Mouse (Mus musculus): ENCODE results near the gene Dap3.
"Not testable (repeated sequence)": the region's sequence is repeated elsewhere in the genome, so short reads cannot be mapped to it uniquely, and the experiment has no call there.

Gene Dap3

DNA sequence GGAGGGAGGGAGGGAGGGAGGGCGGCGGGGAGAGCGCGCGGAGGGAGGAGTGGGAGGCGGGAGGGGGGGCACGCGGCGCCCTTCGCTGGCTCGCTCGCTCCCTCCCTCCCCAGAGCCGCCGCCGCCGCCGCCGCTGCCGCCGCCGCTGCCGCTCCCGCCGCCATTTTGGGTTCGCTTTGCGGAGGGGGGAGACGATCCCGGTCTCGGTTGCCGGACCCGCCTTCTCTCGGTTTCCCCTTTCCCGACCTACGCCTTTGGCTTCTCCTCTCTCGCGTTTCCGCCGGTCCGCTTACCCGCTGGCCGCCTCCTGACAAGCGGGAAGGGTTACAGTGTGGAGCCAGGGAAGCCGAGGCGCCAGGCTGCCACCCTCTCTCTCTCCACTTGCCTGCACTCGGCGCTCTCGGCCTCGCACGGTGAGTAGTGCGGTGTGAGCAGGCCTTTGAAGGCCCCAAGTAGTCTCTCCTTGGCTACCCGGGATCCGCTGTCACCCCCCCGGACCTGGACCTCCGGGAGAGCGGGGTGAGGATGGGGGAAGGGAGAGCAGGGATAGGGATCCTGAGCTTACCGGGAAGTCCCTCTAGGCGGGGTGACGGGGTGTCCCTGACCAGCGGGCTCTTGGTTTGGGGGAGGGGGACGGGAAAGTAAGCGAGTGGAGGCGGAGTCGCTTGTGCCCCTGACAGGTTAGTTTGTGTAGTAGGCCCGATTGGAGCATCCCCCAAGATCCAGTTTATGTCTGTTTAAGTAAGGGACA, at the start of gene Dap3, which contains the start of gene Ash1l:
TSS of gene Dap3 (minus strand) at position 606 of the 751 bp plus-strand sequence.
TSS of gene Ash1l (plus strand) at position 47 of the 751 bp plus-strand sequence.
- peak; percentile 89 for DNase-seq (ENCODE audit: extremely low read depth, insufficient read length, low spot score)

DNA sequence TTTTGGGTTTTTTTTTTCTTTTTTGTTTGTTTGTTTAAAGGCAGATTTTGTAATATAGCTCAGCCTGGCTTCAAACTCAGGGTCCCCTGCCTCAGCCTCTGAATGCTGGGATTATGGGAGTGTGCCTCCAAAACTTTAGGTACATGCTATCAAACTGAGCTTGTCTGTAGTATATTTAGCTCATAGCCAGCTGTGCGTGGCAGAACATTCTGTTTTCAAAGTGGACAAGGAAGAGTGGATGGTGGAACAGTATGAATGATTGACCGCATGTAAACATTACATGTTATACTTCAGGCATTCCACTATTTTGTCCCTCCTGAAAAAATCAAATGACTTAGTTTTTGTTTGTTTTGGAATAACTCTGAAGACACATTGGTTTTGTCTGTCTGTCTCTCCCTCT, 41.8 kb upstream of the Dap3 start:
- DNase-seq (ENCODE audit: extremely low read depth, insufficient read length, low spot score) = no peak

- DNase-seq (ENCODE audit: extremely low read depth, insufficient read length, low spot score) = peak; percentile 56
Measured at GRCm38 (mm10) chr3:88983921-88984381, 33.0 kb upstream of the Dap3 start.

DNA sequence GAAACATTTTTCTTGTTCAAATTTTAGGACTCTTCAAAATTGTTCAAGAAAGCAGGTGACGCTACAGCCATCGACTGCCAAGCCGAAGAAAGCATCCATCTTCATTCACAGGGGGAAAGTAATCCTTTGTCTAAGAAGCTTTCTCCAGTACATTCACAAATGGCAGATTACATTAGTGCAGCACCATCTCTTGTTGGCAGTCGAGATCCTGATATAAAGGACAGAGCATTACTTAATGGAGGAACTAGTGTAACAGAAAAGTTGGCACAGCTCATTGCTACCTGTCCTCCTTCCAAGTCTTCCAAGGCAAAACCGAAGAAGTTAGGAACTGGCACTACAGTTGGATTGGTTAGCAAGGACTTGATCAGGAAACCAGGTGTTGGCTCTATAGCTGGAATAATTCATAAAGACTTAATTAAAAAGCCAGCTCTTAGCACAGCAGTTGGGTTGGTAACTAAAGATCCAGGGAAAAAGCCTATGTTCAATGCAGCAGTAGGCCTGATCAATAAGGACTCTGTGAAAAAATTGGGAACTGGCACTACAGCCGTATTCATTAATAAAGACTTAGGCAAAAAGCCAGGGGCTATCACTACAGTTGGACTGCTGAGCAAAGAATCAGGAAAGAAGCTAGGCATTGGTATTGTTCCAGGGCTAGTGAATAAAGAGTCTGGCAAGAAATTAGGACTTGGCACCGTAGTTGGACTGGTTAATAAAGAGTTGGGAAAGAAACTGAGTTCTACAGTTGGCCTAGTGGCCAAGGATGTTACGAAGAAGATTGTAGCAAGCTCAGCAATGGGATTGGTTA, 30.4 kb upstream of the Dap3 start:
- DNase-seq (ENCODE audit: extremely low read depth, insufficient read length, low spot score) = no peak

DNA sequence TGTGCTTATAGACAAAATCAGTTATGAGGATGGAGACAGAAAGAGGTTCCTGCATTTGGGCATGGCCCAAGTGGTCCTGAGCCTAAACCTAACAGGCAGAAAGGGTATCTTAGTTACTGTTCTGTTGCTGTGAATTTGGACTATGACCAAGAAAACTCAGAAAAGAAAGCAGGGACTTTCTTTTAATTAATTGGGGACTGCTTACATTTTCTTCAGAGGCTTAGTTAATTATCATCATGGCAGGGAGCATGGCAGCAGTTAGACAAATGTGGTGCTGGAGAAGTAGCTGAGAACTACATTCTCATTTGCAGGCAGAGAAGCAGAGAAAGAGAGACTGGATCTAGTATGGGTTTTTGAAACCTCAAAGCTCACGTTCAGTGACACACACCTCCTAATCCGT, 24.0 kb upstream of the Dap3 start:
- no peak for DNase-seq (ENCODE audit: extremely low read depth, insufficient read length, low spot score)

DNA sequence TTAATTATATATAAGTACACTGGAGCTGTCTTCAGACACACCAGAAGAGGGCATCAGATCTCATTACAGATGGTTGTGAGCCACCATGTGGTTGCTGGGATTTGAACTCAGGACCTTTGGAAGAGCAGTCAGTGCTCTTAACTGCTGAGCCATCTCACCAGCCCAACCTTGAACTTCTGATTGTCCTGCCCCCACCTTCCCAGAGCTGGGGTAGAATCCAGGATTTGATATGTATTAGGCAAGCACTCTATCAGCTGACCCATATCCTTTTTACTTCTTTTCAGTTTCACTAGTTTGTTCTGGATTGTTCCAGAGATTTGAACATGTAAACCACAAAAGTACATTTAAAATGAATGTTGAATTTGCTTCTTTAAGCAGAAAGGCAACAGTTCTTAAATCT, 12.2 kb upstream of the Dap3 start:
- not testable (repeated sequence) for DNase-seq (ENCODE audit: extremely low read depth, insufficient read length, low spot score)

DNA sequence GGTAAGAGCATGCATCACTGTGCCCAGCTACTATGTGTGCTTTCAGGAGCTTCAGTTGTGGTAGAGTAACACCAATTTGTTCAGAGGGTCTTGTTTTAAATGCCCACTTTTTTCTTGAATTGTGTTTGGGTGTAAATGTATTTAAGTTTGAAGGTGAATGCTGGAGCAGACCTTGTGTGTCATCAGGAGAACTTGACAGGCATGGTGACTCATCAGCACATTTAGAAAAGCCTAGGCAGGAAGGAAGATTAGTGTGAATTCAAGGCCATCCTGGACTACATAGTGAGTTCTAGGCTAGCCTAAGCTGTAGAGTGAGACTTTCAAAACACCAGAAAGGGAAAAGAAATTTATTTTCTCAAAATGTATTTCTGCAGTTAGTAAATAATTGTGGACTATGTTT, 2.8 kb upstream of the Dap3 start:
- no peak for DNase-seq (ENCODE audit: extremely low read depth, insufficient read length, low spot score)

- no peak for DNase-seq (ENCODE audit: extremely low read depth, insufficient read length, low spot score)
Measured at GRCm38 (mm10) chr3:88953246-88953645, 2.3 kb upstream of the Dap3 start.

- DNase-seq (ENCODE audit: extremely low read depth, insufficient read length, low spot score) = no peak
Measured at GRCm38 (mm10) chr3:88951327-88951800, 383 bp upstream of the Dap3 start.

DNA sequence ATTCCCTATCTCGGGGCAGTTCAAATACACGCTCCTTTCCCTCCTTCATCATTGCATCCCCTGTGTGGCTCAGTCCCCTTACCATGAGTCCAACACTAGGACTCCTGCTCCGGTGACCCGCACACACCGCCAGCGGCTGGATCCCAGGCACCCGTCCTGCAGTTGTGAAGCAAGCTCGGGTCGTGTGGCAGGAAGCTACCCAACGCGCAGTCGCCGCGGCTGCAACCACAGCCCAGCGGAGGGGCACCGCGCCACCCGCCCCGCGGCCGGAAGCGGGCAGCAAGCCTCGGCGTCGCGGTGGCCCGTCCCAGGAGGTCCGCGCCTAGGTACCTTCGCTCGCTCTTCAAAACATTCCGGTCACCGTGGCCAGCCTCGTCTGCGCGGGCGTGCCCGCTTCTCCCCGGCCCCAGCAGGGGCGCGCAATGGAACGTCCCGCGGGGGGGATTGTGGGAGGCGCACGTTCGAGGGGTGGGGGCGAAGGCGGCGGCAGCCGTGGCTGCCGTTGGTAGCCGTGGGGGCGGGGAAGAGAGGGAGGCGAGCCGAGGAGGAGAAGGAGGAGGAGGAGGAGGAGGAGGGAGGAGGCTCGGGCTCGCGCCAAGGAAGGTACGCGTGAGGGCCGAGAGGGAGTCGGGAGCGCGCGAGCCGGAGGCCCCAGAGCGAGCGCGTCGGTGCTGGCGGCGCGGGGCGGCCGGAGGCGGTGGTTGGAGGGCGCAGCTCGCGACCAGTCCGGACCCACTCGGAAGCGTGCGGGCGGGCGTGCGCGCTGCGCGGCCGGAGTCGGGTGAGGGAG, 1.0 kb downstream of the Dap3 start:
- DNase-seq (ENCODE audit: extremely low read depth, insufficient read length, low spot score) = peak; percentile 93

DNA sequence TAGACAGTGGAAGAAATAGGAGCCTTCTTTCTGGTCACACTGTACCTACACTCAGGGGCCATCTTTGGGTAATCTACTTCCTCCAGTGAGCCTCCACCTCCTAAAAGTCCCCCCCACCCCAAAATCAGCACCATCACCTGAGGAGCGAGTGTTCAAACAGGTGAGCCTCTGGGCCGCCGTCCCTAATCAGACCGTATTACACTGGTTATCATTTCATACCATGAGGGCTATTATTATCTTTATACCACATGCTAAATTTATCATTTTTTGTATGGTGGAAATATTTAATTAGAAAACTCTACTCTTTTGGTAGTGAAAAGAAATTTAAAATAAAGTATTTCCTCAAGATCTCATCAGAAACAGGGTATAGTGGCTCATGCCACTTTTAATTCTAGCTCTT, 6.9 kb downstream of the Dap3 start:
- DNase-seq (ENCODE audit: extremely low read depth, insufficient read length, low spot score) = no peak

GRCm38 (mm10) chr3:88942316-88942880, 8.6 kb downstream of the Dap3 start:
- DNase-seq (ENCODE audit: extremely low read depth, insufficient read length, low spot score) = no peak

DNA sequence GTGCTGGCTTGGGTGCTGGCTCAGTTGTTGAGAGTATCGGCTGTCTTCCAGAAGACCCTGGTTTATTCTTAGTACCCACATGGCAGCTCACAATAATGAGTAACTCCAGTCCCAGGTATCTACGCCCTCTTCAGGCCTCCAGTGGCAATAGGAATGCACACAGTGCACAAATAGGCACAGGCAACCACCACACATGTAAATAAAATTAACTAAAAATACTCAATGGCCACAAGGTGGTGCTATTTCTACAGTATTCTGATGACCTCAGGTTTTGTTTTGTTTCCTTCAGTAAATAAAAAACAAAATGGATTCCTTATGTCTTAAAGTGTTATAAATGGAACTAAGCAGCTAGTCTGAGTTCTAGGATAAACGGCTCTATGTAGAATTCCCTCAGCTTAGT, 11.2 kb downstream of the Dap3 start:
- DNase-seq (ENCODE audit: extremely low read depth, insufficient read length, low spot score) = peak; percentile 19

DNA sequence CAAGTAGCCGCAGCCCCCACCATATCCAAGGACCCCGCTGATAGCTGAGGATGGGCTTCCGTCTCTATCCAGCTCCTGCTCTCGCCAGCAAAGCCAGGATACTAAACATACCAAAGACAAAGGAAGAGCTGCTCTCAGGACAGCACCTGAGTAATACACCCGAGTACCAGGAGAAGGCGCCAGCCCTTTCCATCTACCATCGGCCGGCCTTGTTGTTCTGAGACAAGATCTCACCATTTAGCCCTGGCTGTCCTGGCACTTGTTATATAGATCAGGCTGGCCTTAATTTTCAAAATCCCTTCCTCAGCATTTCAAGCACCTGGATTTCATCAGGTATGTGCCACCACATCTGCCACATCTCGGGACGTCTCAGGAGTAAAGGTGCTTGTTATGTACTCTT, 11.9 kb downstream of the Dap3 start:
- no peak for DNase-seq (ENCODE audit: extremely low read depth, insufficient read length, low spot score)

DNA sequence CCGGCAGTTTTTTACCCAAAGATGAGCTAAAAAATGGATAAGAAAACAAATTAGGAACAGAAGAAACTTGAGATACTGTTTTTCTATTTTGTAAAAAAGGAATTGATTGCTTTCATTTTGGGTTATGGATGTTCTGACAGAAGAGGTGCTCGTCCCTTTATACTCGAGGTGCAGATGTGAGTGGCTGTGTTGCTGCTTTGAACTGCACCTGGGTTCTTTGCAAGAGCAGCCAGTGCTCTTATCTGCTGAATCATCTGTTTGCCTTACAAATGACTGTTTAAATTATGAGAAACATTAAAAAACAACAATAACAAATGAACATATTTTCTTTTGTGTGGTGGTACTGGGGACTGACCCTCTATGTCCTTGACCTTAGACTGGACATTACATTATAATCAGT, 21.5 kb downstream of the Dap3 start:
- no peak for DNase-seq (ENCODE audit: extremely low read depth, insufficient read length, low spot score)

- DNase-seq (ENCODE audit: extremely low read depth, insufficient read length, low spot score) = no peak
Measured at GRCm38 (mm10) chr3:88925651-88926050, 25.3 kb downstream of the Dap3 start.

DNA sequence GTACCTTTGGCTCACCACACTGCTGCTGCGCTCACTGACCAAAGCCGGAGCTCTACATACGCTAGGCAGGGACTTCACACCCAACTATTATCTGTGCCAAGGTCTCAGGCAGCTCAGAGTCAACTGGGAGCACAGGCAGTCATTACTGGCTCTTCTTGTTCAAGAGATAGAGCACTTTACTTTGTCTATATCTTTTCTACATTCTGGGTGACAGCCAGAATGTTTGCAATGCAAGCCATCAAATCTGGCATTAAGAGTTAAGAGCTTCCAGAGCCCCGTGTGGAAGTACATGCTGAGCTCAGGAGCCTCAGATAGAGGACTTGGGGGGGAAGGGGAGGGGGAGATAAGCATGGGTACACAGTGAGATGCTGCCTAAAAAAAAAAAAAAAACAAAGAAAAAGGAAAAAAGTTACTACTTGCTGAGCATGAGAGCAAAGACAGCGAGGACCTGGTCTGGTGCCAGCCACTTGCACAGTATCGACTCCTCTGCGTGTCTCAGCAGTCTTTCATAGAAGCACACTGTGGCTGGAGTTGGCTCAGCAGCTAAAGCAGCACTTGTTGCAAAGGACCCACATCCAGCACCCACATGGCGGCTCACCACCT, 26.9 kb downstream of the Dap3 start:
- DNase-seq (ENCODE audit: extremely low read depth, insufficient read length, low spot score) = no peak

GRCm38 (mm10) chr3:88921411-88921810, 29.6 kb downstream of the Dap3 start:
- no peak for DNase-seq (ENCODE audit: extremely low read depth, insufficient read length, low spot score)

DNA sequence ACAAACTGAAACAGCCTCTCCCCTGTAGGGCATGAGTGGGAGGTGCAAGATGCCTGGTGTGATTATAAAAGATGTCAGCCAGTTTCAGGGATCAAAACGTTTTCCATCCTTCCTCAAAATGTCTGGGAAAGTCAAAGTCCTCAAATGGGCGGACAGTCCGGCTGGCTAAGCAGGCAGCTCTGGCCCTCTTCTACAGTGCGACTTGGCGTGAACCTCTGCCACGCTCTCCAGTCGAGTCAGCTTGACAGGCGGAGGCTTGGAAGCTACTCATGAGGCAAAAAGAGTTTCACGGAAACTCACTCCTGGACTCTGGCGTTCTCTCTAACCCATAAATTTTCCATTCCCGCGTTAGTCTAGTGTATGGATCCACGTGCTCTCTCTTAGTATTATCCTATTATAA, 32.0 kb downstream of the Dap3 start:
- no peak for DNase-seq (ENCODE audit: extremely low read depth, insufficient read length, low spot score)

DNA sequence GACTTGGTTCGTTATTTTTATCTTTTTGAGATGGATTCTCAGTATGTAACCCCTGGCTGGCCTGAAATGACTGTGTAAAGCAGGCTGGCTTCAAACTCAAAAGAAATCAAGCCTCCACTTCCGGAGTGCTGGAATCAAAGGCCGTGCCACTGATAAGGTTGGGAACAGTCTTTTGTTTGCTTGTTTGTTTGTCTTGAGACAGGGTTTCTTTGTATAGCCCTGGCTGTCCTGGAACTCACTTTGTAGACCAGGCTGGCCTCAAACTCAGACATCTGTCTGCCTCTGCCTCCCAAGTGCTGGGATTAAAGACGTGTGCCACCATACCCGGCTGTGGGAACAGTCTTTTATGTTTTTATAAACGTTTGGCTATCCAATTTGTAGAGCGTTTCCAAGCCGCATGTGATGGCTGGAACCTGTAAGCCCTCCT, 36.6 kb downstream of the Dap3 start:
- DNase-seq (ENCODE audit: extremely low read depth, insufficient read length, low spot score) = no peak
